Mouse (Mus musculus): Measurements from ENCODE around the gene Smg9. TPM values are rescaled to one million over a fixed set of nuclear protein-coding genes. Genes with fewer than 3 reads are reported as not detected.

Gene Smg9
- polyA plus RNA-seq, 2 experiments: 11.2 to 20.6 TPM

DNA sequence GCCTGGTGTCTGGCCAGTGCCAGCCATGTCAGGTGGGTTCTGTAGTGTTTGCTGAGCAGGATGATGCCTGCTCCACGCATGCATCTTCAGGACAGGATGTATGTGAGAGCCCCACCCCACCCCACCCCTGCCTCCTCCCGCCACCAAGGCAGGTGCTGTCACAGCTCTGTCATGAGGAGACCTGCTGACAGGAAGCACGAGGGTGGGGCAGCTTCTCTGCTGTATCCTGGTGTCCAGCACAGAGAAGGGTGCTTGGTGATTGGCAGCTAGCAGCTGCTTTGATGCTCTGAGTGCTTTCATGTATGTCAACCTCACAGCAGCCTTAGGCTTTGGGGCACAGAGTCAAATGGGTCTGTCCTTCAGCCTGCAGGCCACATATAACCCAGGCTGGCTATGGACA is 14.2 kb downstream of the Smg9 start:
- no peak overlapping the region for H3K9ac ChIP-seq (replicated peaks)
- H3K27me3 ChIP-seq (ENCODE audit: control insufficient read depth, insufficient read depth, low read length): no peaks in the 10 kb centered on the region
- no peak overlapping the region for H3K4me3 ChIP-seq (ENCODE audit: insufficient read depth in 1 of 2, low read depth in 2 of 2, low read length in 2 of 2)
- H3K4me1 ChIP-seq (replicated peaks; ENCODE audit: control insufficient read depth in 2 of 2, insufficient read depth in 2 of 2, low read length in 1 of 2): no peaks in the 10 kb centered on the region
- H3K4me2 ChIP-seq (ENCODE audit: low read depth): no peak overlapping the region
- peaks cover under 1% of the 10 kb centered on the region; the same call in 1 of the 2 replicates for H3K36me3 ChIP-seq (replicated peaks; ENCODE audit: control insufficient read depth, insufficient read depth, low read depth)
- DNase-seq (ENCODE audit: low read depth in 3 of 3, low spot score in 3 of 3) (no peak), ATAC-seq (ENCODE audit: insufficient read depth) (no peak)
- no peak overlapping the region for H3K27ac ChIP-seq
- no peaks in the 10 kb centered on the region for H3K9me3 ChIP-seq (ENCODE audit: control insufficient read depth, low read length)
- TF ChIP-seq CTCF (IDR thresholded peaks at IDR 0.05; ENCODE audit: low read depth) (no peak), EP300 (IDR thresholded peaks at IDR 0.05; ENCODE audit: low read depth) (no peak)
- 54% methylated on average over 3 of the region's 3 CpGs for WGBS (ENCODE audit: insufficient replicate concordance)

DNA sequence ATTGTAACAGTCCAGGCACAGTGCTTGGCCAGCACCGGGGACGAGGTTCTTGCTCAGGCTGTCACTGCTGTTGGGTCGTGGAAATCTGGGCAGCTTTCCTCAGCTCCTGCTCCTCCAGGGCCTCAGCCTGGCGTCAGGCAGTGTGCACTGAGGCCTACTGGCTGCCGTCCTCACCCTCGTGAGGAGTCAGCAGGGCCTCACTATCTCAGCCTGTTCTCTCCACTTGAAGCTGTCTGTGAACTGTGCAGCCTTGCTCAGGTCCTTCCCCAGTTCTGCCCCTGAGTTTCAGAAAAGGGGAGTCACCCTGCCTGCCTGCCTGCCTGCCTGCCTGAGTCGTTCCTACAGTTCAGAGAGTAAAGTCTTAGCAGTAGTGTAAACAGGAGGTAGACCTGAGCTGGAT is 15.8 kb downstream of the Smg9 start:
- Histone ChIP-seq H3K9ac (replicated peaks) (no peak overlapping the region), H3K4me1 (replicated peaks; ENCODE audit: control insufficient read depth in 2 of 2, insufficient read depth in 2 of 2, low read length in 1 of 2) (no peaks in the 10 kb centered on the region), H3K4me3 (ENCODE audit: insufficient read depth in 1 of 2, low read depth in 2 of 2, low read length in 2 of 2) (no peak overlapping the region), H3K9me3 (ENCODE audit: control insufficient read depth, low read length) (no peaks in the 10 kb centered on the region), H3K27ac (no peak overlapping the region), H3K27me3 (ENCODE audit: control insufficient read depth, insufficient read depth, low read length) (no peaks in the 10 kb centered on the region), H3K4me2 (ENCODE audit: low read depth) (no peak overlapping the region), H3K36me3 (replicated peaks; ENCODE audit: control insufficient read depth, insufficient read depth, low read depth) (no peaks in the 10 kb centered on the region; the same call in 1 of the 2 replicates)
- no peak for ATAC-seq (ENCODE audit: insufficient read depth)
- TF ChIP-seq CTCF (IDR thresholded peaks at IDR 0.05; ENCODE audit: low read depth): no peak
- no peak for TF ChIP-seq EP300 (IDR thresholded peaks at IDR 0.05; ENCODE audit: low read depth)
- WGBS (ENCODE audit: insufficient replicate concordance): 77% methylated on average over 7 of the region's 7 CpGs
- no peak for DNase-seq (ENCODE audit: low read depth in 3 of 3, low spot score in 3 of 3)

- Histone ChIP-seq H3K4me3 (ENCODE audit: insufficient read depth in 1 of 2, low read depth in 2 of 2, low read length in 2 of 2) (no peak overlapping the region), H3K27me3 (ENCODE audit: control insufficient read depth, insufficient read depth, low read length) (no peaks in the 10 kb centered on the region), H3K4me2 (ENCODE audit: low read depth) (no peak overlapping the region), H3K27ac (no peak overlapping the region), H3K4me1 (replicated peaks; ENCODE audit: control insufficient read depth in 2 of 2, insufficient read depth in 2 of 2, low read length in 1 of 2) (no peaks in the 10 kb centered on the region), H3K9me3 (ENCODE audit: control insufficient read depth, low read length) (no peaks in the 10 kb centered on the region), H3K36me3 (replicated peaks; ENCODE audit: control insufficient read depth, insufficient read depth, low read depth) (peaks cover 4% of the 10 kb centered on the region), H3K9ac (replicated peaks) (no peak overlapping the region)
- ATAC-seq (ENCODE audit: insufficient read depth): no peak
- TF ChIP-seq CTCF (IDR thresholded peaks at IDR 0.05; ENCODE audit: low read depth) (no peak), EP300 (IDR thresholded peaks at IDR 0.05; ENCODE audit: low read depth) (no peak)
- WGBS (ENCODE audit: insufficient replicate concordance): 81% methylated on average over 8 of the region's 8 CpGs
- DNase-seq (ENCODE audit: low read depth in 3 of 3, low spot score in 3 of 3): no peak
These were observed 20.2 kb downstream of the Smg9 start for GRCm38 (mm10) chr7:24419579-24419978.

GRCm38 (mm10) chr7:24421648-24422047 is 22.2 kb downstream of the Smg9 start:
- peaks cover 4% of the 10 kb centered on the region for H3K36me3 ChIP-seq (replicated peaks; ENCODE audit: control insufficient read depth, insufficient read depth, low read depth)
- TF ChIP-seq CTCF (IDR thresholded peaks at IDR 0.05; ENCODE audit: low read depth): no peak
- TF ChIP-seq EP300 (IDR thresholded peaks at IDR 0.05; ENCODE audit: low read depth): no peak
- no peak overlapping the region for H3K4me2 ChIP-seq (ENCODE audit: low read depth)
- DNase-seq (ENCODE audit: low read depth in 3 of 3, low spot score in 3 of 3) (no peak), ATAC-seq (ENCODE audit: insufficient read depth) (no peak)
- no peak overlapping the region for H3K4me3 ChIP-seq (ENCODE audit: insufficient read depth in 1 of 2, low read depth in 2 of 2, low read length in 2 of 2)
- no peaks in the 10 kb centered on the region for H3K4me1 ChIP-seq (replicated peaks; ENCODE audit: control insufficient read depth in 2 of 2, insufficient read depth in 2 of 2, low read length in 1 of 2)
- H3K9me3 ChIP-seq (ENCODE audit: control insufficient read depth, low read length): no peaks in the 10 kb centered on the region
- H3K27me3 ChIP-seq (ENCODE audit: control insufficient read depth, insufficient read depth, low read length): no peaks in the 10 kb centered on the region
- H3K9ac ChIP-seq (replicated peaks): no peak overlapping the region
- 71% methylated on average over 7 of the region's 7 CpGs for WGBS (ENCODE audit: insufficient replicate concordance)
- no peak overlapping the region for H3K27ac ChIP-seq

DNA sequence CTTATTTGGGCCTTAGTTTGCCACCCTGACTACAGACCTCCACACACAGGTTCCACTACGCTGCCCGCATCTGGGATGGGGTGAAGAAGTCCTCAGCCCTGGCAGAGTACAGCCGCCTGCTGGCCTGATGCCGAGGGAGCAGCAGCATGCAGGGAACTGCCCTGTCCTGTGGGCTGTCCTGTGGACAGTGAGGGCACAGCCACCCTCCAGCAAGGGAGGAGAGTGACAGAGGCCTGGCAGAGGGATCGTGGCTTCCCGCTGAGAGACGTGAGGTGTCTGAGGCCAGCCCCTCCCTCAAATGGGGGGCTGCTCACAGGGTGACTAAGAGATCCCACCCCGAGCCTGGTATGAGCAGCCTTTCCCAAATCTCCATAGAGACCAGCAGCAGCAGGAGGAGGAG is 22.8 kb downstream of the Smg9 start:
- TF ChIP-seq CTCF (IDR thresholded peaks at IDR 0.05; ENCODE audit: low read depth): no peak
- TF ChIP-seq EP300 (IDR thresholded peaks at IDR 0.05; ENCODE audit: low read depth): no peak
- Histone ChIP-seq H3K9me3 (ENCODE audit: control insufficient read depth, low read length) (no peaks in the 10 kb centered on the region), H3K4me3 (ENCODE audit: insufficient read depth in 1 of 2, low read depth in 2 of 2, low read length in 2 of 2) (no peak overlapping the region), H3K27ac (no peak overlapping the region), H3K27me3 (ENCODE audit: control insufficient read depth, insufficient read depth, low read length) (no peaks in the 10 kb centered on the region), H3K4me2 (ENCODE audit: low read depth) (no peak overlapping the region), H3K4me1 (replicated peaks; ENCODE audit: control insufficient read depth in 2 of 2, insufficient read depth in 2 of 2, low read length in 1 of 2) (no peaks in the 10 kb centered on the region), H3K9ac (replicated peaks) (no peak overlapping the region), H3K36me3 (replicated peaks; ENCODE audit: control insufficient read depth, insufficient read depth, low read depth) (peaks cover 4% of the 10 kb centered on the region)
- 82% methylated on average over 8 of the region's 8 CpGs for WGBS (ENCODE audit: insufficient replicate concordance)
- no peak for ATAC-seq (ENCODE audit: insufficient read depth)
- DNase-seq (ENCODE audit: low read depth in 3 of 3, low spot score in 3 of 3): no peak
